Mouse (Mus musculus) E14TG2a.4 (cell line): ENCODE results near the gene Kctd13.

ENCODE experiments used
- CTCF ChIP-seq: conservative IDR thresholded peaks from 2 replicates; pipeline ENCODE4 v1.5.1; 2014; ENCODE audit warnings: low read length
- NANOG ChIP-seq: IDR thresholded peaks from 2 replicates; pipeline ENCODE4 v1.6.1; 2014; ENCODE audit warnings: borderline replicate concordance, low read length, mixed read lengths
- POU5F1 ChIP-seq: IDR thresholded peaks from 2 replicates; pipeline ENCODE4 v1.6.1; 2014; ENCODE audit warnings: low read length, borderline replicate concordance

DNA sequence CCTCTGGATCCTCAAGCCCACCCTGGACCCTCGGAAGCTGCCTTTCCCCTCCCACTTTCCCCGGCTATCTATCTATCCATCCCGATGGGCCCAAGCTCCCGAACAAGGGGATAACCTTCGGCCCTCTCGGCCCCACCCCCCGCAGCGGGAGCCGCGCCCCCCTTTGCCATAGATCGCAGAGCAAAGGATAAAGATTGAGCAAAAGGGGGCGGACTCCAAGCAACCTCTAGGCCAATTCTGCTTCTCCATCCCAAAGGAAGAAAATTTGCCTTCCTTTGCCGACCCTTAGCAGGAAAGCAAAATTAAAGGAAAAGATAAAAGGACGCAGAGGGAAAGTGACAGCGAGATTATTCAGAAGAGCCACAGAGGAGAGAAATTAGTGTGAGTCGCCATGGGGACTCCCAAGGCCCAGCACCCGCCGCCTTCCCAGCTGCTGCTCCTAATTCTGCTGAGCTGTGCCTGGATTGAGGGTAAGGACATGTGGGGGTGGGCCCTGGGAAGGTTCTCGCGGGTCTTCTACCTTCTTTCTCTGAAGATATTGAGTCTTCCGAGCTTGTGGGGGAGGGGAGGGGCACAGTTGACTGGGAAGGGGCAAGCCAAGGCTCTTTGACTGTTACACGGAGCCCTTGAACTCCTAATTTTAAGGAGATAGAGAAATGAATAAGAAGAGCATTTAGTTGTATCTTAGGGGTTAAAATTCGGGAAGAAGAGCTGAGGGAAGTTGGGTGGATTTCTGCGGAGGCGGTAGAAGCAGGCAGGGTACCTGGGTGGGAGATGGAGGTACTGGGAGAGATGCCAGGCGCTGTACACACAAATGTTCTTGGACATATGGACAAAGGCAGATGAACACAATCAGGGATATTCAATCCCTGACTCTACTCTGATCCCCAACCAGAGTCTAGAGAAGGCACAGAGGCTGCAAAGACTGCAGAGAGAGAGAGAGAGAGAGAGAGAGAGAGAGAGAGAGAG is 22.3 kb downstream of the Kctd13 start:
- TF ChIP-seq CTCF (no peak), NANOG (no peak), POU5F1 (no peak)
